Mouse (Mus musculus) hindbrain, embryonic 13.5 days (tissue): ENCODE measurements around the gene Ehd2. TPM values are rescaled to one million over a fixed set of nuclear protein-coding genes. Genes with fewer than 3 reads are reported as not detected.

ENCODE experiments used
- ATAC-seq: fragments of 200-750 bp; cut with Nextera tagmentation; 2 replicates; pipeline ENCODE4 v1.8.0; 2017; ENCODE audit warnings: moderate TSS enrichment; ENCODE audit not compliant: low FRiP score
- H3K27ac ChIP-seq: fragments of 300-500 bp; sonication (generic); 2 replicates; pipeline ENCODE4 v1.5.1; 2015; ENCODE audit warnings: inconsistent platforms, mild to moderate bottlenecking, moderate library complexity
- H3K27me3 ChIP-seq: fragments of 300-500 bp; sonication (generic); 2 replicates; pipeline ENCODE4 v1.6.1; 2015; ENCODE audit warnings: mild to moderate bottlenecking, inconsistent platforms
- H3K36me3 ChIP-seq: fragments of 300-500 bp; sonication (generic); 2 replicates; pipeline ENCODE4 v1.6.1; 2015; ENCODE audit warnings: mild to moderate bottlenecking, inconsistent platforms
- H3K4me1 ChIP-seq: fragments of 300-500 bp; sonication (generic); replicated peaks from 2 replicates; pipeline ENCODE4 v1.6.1; 2015; ENCODE audit warnings: inconsistent platforms
- H3K4me2 ChIP-seq: fragments of 300-500 bp; sonication (generic); 2 replicates; pipeline ENCODE4 v1.6.1; 2015; ENCODE audit warnings: inconsistent platforms, mild to moderate bottlenecking, moderate library complexity
- H3K4me3 ChIP-seq: fragments of 300-500 bp; sonication (generic); 2 replicates; pipeline ENCODE4 v1.5.1; 2015; ENCODE audit warnings: mild to moderate bottlenecking, inconsistent platforms
- H3K9ac ChIP-seq: fragments of 300-500 bp; sonication (generic); 2 replicates; pipeline ENCODE4 v1.6.1; 2015; ENCODE audit warnings: mild to moderate bottlenecking, inconsistent platforms
- H3K9me3 ChIP-seq: fragments of 300-500 bp; sonication (generic); 2 replicates; pipeline ENCODE4 v1.6.1; 2016; ENCODE audit warnings: inconsistent platforms
- WGBS: fragments of 180-500 bp; shearing (Covaris S2); methylation state at CpG from one replicate; pipeline ENCODE4 v1.1.7; 2015; 5-methylcytosine and 5-hydroxymethylcytosine counted together
- polyA plus RNA-seq: library from polyadenylated mRNA; unstranded; fragments of >200 nt; fragmentation: Nextera tagmentation; extraction: Ambion mirVana; gene quantifications from 2 replicates; pipeline ENCODE4 v1.2.1, GENCODE M21; 2015

The Ehd2 gene
- 5.2 and 6.4 TPM in 2 replicates for polyA plus RNA-seq

DNA sequence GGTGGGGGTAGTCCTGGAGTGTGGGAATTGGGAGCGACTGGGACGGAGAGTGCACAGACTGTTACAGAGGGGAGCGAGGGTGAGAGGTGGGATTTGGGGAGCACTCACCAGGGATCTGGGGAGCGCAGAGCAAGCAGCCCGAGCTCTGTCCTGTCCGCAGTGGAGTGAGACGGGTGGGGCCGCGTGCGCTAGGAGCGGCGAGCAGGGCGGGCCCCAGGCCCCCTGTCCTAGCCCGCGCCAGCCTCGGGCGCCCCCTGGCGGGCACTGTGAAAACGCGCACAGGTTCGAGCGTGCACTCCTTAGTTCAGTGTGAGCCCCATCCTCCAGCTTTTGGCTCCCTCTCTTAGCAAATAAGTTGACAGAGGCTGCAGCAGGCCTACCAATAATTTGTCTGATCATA, at the start of gene Ehd2:
Gene Ehd2, minus strand, starts transcription at position 256 of the 400 bp plus-strand sequence.
- peak within 1 kb of the TSS; percentile 48 for H3K4me2 ChIP-seq
- H3K4me1 ChIP-seq, result peaks cover 10% of the 10 kb centered on the region
- H3K27ac ChIP-seq, result no peak within 1 kb of the TSS
- ATAC-seq, result peak; percentile 74
- H3K9ac ChIP-seq, result peak within 1 kb of the TSS; percentile 29; the same call in 1 of the 2 replicates
- H3K27me3 ChIP-seq, result no peaks in the 10 kb centered on the region
- H3K9me3 ChIP-seq, result no peaks in the 10 kb centered on the region
- WGBS, result 0% methylated on average over 22 of the region's 22 CpGs
- peaks cover 24% of the 10 kb centered on the region for H3K36me3 ChIP-seq
- peak within 1 kb of the TSS; percentile 31 for H3K4me3 ChIP-seq

GRCm38 (mm10) chr7:16015384-16015783, 48.0 kb upstream of the Ehd2 start:
- WGBS, result 90% methylated on average over 5 of the region's 5 CpGs
- H3K9ac ChIP-seq, result no peak overlapping the region
- H3K27ac ChIP-seq, result no peak overlapping the region
- H3K27me3 ChIP-seq, result no peaks in the 10 kb centered on the region
- no peak overlapping the region for H3K4me2 ChIP-seq
- H3K36me3 ChIP-seq, result peaks cover 6% of the 10 kb centered on the region
- H3K4me1 ChIP-seq, result peaks cover 8% of the 10 kb centered on the region; the same call in 1 of the 2 replicates
- no peak for ATAC-seq
- no peak overlapping the region for H3K4me3 ChIP-seq
- no peaks in the 10 kb centered on the region for H3K9me3 ChIP-seq

DNA sequence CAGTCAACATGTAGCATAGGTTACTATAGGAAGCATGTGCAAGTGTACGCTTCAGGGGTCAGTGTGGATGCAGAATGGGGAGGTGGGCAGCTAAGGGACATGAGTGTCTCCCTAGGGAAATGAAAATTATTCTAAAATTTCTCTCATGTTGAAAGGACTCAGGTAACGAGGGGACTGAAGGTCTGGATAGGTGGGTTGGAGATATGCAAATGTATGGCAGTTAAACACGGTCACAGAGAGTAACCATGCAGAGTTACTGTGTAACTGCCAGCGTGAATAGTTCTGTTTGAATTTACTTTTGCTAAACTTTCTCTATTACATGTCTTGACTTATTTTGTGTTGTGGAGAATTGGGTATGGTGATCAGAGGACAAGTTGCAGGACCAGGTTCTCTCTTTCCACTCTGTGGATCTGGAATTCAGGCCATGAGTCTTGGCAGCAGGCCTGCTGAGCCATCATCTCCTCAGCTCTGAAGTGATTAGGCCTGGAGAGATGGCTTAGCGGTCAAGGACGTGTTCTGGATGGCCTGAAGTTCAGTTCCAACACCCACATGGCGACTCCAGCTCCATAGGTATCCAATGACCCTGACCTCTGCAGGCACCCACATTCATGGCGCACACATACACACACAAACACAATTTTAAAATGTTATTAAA, 47.3 kb upstream of the Ehd2 start:
- no peak overlapping the region for H3K9ac ChIP-seq
- H3K4me1 ChIP-seq, result peaks cover 8% of the 10 kb centered on the region; the same call in 1 of the 2 replicates
- no peaks in the 10 kb centered on the region for H3K27me3 ChIP-seq
- no peaks in the 10 kb centered on the region for H3K9me3 ChIP-seq
- H3K4me2 ChIP-seq, result no peak overlapping the region
- ATAC-seq, result no peak
- no peak overlapping the region for H3K4me3 ChIP-seq
- 94% methylated on average over 8 of the region's 8 CpGs for WGBS
- peaks cover 6% of the 10 kb centered on the region for H3K36me3 ChIP-seq
- H3K27ac ChIP-seq, result no peak overlapping the region

DNA sequence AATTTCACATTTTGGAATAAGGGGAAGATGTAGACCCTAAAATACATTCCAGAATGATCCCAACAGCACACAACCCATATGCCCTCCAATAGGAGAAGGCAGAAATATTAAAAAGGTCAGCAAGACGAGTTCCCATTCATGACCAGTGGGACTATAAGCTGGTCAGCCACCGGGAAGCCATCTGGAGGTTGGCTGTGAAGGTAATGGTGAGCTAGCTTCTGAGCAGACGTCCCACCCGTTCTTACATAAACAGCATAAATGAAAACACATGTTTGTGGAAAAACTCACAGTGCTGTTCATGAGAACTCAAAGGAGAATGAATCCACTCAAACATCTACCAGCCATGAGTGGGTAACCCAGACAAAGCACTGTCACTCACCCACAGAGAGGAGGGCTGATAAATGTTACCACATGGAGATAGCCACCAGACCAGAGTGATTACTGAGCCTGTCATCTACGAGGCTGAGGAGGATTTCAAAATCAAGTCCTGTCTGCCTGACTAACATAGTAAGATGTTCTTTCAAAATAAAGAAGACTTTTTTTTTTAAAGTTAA, 46.4 kb upstream of the Ehd2 start:
- WGBS, result 90% methylated on average over 5 of the region's 5 CpGs

GRCm38 (mm10) chr7:16012576-16013263, 45.4 kb upstream of the Ehd2 start:
- Histone ChIP-seq H3K27ac (no peak overlapping the region), H3K4me2 (no peak overlapping the region), H3K9me3 (no peaks in the 10 kb centered on the region), H3K4me1 (peaks cover 8% of the 10 kb centered on the region; the same call in 1 of the 2 replicates), H3K4me3 (no peak overlapping the region), H3K36me3 (peaks cover 6% of the 10 kb centered on the region), H3K27me3 (no peaks in the 10 kb centered on the region), H3K9ac (no peak overlapping the region)
- no peak for ATAC-seq
- 79% methylated on average over 11 of the region's 11 CpGs for WGBS

More for the DNA sequence above, 46.4 kb upstream of the Ehd2 start:
- Histone ChIP-seq H3K36me3 (peaks cover 6% of the 10 kb centered on the region), H3K4me3 (no peak overlapping the region), H3K9ac (no peak overlapping the region), H3K27ac (no peak overlapping the region), H3K9me3 (no peaks in the 10 kb centered on the region), H3K27me3 (no peaks in the 10 kb centered on the region), H3K4me2 (no peak overlapping the region), H3K4me1 (peaks cover 8% of the 10 kb centered on the region; the same call in 1 of the 2 replicates)
- no peak for ATAC-seq

- H3K36me3 ChIP-seq, result peaks cover 6% of the 10 kb centered on the region
- no peak overlapping the region for H3K27ac ChIP-seq
- no peak overlapping the region for H3K9ac ChIP-seq
- no peak overlapping the region for H3K4me3 ChIP-seq
- H3K27me3 ChIP-seq, result no peaks in the 10 kb centered on the region
- H3K4me1 ChIP-seq, result peaks cover 8% of the 10 kb centered on the region; the same call in 1 of the 2 replicates
- H3K4me2 ChIP-seq, result no peak overlapping the region
- 91% methylated on average over 7 of the region's 7 CpGs for WGBS
- no peak for ATAC-seq
- no peaks in the 10 kb centered on the region for H3K9me3 ChIP-seq
These were observed 44.2 kb upstream of the Ehd2 start for GRCm38 (mm10) chr7:16011418-16012085.

DNA sequence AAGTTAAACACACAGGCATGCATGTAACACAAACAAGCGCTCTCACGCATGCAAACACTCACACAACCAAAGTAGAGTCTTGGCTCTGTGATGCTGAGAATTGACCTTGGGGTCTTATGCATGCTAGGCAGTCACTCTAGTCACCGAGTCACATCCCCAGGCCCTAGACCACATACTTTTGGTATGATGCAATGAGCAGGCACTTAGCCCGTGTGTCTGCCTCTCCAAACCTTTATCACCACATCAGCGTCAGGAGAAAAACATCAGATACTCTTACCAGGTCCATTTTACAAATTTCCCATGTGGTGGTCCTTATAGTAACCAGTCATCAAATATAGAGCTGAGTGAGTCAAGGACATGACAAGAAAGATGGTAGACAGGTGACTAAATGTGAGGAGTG, 43.3 kb upstream of the Ehd2 start:
- WGBS, result 88% methylated on average over 5 of the region's 5 CpGs
- no peak overlapping the region for H3K4me2 ChIP-seq

DNA sequence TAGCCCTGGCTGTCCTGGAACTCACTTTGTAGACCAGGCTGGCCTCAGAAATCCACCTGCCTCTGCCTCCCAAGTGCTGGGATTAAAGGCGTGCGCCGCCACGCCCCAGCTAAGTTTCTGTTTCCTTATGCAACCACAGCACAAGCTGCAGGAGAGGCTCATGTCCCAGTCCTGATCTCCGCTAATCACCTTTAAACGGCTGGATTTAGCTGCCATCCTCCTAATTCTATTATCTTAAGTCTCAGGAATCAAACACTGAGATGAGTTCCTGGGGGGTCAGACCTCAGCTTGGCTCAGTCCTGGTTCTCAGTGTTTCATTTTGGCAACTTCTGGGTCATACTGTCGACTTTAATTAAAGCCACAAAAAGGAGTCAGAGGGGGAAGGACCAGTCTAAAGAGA, 42.3 kb upstream of the Ehd2 start:
- 92% methylated on average over 7 of the region's 7 CpGs for WGBS
- H3K9me3 ChIP-seq, result no peaks in the 10 kb centered on the region
- peaks cover 15% of the 10 kb centered on the region; the same call in 1 of the 2 replicates for H3K4me1 ChIP-seq
- H3K9ac ChIP-seq, result no peak overlapping the region
- no peak overlapping the region for H3K27ac ChIP-seq
- H3K36me3 ChIP-seq, result peaks cover 8% of the 10 kb centered on the region
- H3K4me2 ChIP-seq, result no peak overlapping the region
- H3K27me3 ChIP-seq, result no peaks in the 10 kb centered on the region
- no peak overlapping the region for H3K4me3 ChIP-seq
- ATAC-seq, result no peak

More for the DNA sequence above, 43.3 kb upstream of the Ehd2 start:
- H3K9ac ChIP-seq, result no peak overlapping the region
- H3K27me3 ChIP-seq, result no peaks in the 10 kb centered on the region
- peaks cover 8% of the 10 kb centered on the region for H3K36me3 ChIP-seq
- H3K4me1 ChIP-seq, result peaks cover 8% of the 10 kb centered on the region; the same call in 1 of the 2 replicates
- H3K4me3 ChIP-seq, result no peak overlapping the region
- ATAC-seq, result no peak
- no peak overlapping the region for H3K27ac ChIP-seq
- H3K9me3 ChIP-seq, result no peaks in the 10 kb centered on the region

GRCm38 (mm10) chr7:16005020-16005419, 37.7 kb upstream of the Ehd2 start:
- peak; percentile 29; the same call in 1 of the 2 replicates for ATAC-seq
- Histone ChIP-seq H3K4me1 (peaks cover 10% of the 10 kb centered on the region; the same call in 1 of the 2 replicates), H3K4me3 (no peak overlapping the region)

DNA sequence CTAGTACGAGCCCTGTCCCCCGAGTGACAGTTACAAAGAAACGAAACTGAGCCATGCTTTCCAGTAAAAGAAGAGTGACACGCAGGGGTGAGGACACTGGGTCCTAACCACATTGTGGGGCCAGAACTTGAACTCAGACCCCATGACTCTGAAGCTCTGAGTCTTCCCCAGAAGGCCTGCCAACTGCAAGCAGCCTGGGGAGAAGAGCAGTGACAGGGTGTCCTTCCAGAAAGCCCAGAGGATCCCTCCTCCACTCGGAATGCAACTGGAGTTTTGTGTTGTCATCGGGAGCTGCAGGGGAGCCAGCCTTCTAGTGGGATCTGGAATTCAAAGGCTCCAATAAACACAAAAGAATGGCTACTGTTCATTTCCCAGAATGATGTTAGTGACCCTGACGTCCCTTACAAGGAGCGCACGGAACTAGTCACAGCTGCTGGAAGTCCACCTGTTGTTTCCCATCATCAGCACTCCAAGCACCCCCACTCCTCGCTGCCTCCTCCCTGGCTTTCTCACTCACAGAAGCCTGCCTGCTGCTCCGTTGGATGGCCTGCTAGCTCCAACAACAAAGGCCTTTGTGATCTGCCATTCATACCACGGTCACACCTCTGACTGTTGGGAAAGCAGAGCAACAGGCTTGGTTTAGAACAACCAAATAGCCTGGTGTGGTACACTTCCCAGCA, 37.0 kb upstream of the Ehd2 start:
- Histone ChIP-seq H3K27me3 (no peaks in the 10 kb centered on the region), H3K36me3 (peaks cover 4% of the 10 kb centered on the region), H3K27ac (no peak overlapping the region), H3K4me2 (no peak overlapping the region), H3K4me3 (no peak overlapping the region), H3K9ac (no peak overlapping the region; the same call in 1 of the 2 replicates), H3K4me1 (0 out of 2 replicates have a peak, but pooled peaks cover 10% of the 10 kb centered on the region), H3K9me3 (no peaks in the 10 kb centered on the region)
- 41% methylated on average over 12 of the region's 12 CpGs for WGBS
- peak; percentile 36; the same call in 1 of the 2 replicates for ATAC-seq

More at GRCm38 (mm10) chr7:16005020-16005419, 37.7 kb upstream of the Ehd2 start:
- Histone ChIP-seq H3K36me3 (peaks cover 3% of the 10 kb centered on the region; the same call in 1 of the 2 replicates), H3K9me3 (no peaks in the 10 kb centered on the region), H3K4me2 (no peak overlapping the region), H3K9ac (no peak overlapping the region), H3K27me3 (no peaks in the 10 kb centered on the region), H3K27ac (no peak overlapping the region)
- 80% methylated on average over 3 of the region's 3 CpGs for WGBS

GRCm38 (mm10) chr7:16003032-16003431, 35.7 kb upstream of the Ehd2 start:
- 0 out of 2 replicates have a peak, but pooled peaks cover 10% of the 10 kb centered on the region for H3K4me1 ChIP-seq
- no peak overlapping the region for H3K27ac ChIP-seq
- no peak overlapping the region for H3K4me3 ChIP-seq
- H3K9ac ChIP-seq, result no peak overlapping the region
- no peak overlapping the region for H3K4me2 ChIP-seq
- ATAC-seq, result no peak
- H3K9me3 ChIP-seq, result no peaks in the 10 kb centered on the region
- H3K27me3 ChIP-seq, result no peaks in the 10 kb centered on the region
- H3K36me3 ChIP-seq, result peaks cover 11% of the 10 kb centered on the region
- 90% methylated on average over 4 of the region's 4 CpGs for WGBS
